Mouse (Mus musculus): Measurements from ENCODE around the gene Kdm6b. TPM values are rescaled to one million over a fixed set of nuclear protein-coding genes. Genes with fewer than 3 reads are reported as not detected.

Kdm6b gene
- 10 to 100 TPM; 48.3 to 52.2 TPM for total RNA-seq (2021)

- intact Hi-C loops (cut with DNase I) = loop anchor here (10.0 kb wide), 1 partner anchor 319 kb away; the partner anchor contains the start of gene Per1
- DNase-seq = no peak
Measured at GRCm38 (mm10) chr11:69413221-69414181, at the start of gene Kdm6b. Kdm6b (minus strand) TSS chr11:69413675.

GRCm38 (mm10) chr11:69461568-69461967 is 48.1 kb upstream of the Kdm6b start:
- intact Hi-C loops (cut with DNase I) = no loop called here
- DNase-seq = no peak

- intact Hi-C loops (cut with DNase I) = no loop called here
- no peak for DNase-seq
Measured at GRCm38 (mm10) chr11:69459883-69460282, 46.4 kb upstream of the Kdm6b start.

- DNase-seq = peak; percentile 46 to 58
- intact Hi-C loops (cut with DNase I) = no loop called here
Measured at GRCm38 (mm10) chr11:69457006-69457579, 43.6 kb upstream of the Kdm6b start.

- intact Hi-C loops (cut with DNase I) = loop anchor here (5.0 kb wide), 1 partner anchor 50 kb away; no protein-coding TSS in a partner anchor
- peak; percentile 70 to 73 for DNase-seq
Measured at GRCm38 (mm10) chr11:69452114-69452867, 38.8 kb upstream of the Kdm6b start.

- intact Hi-C loops (cut with DNase I) = no loop called here
- no peak for DNase-seq
Measured at GRCm38 (mm10) chr11:69447299-69447698, 33.8 kb upstream of the Kdm6b start.

GRCm38 (mm10) chr11:69443328-69443727 is 29.9 kb upstream of the Kdm6b start:
- peak; percentile 23 to 50 for DNase-seq
- intact Hi-C loops (cut with DNase I) = no loop called here

- DNase-seq = no peak
- intact Hi-C loops (cut with DNase I) = no loop called here
Measured at GRCm38 (mm10) chr11:69437291-69437690, 23.8 kb upstream of the Kdm6b start.

- intact Hi-C loops (cut with DNase I) = loop anchor here (2.0 kb wide), 1 partner anchor 80 kb away; no protein-coding TSS in a partner anchor
- no peak for DNase-seq
Measured at GRCm38 (mm10) chr11:69433189-69433588, 19.7 kb upstream of the Kdm6b start.

- DNase-seq = no peak
- intact Hi-C loops (cut with DNase I) = loop anchor here (1.0 to 2.0 kb wide), 3 partner anchors 31 to 163 kb away; no protein-coding TSS in a partner anchor
Measured at GRCm38 (mm10) chr11:69432640-69432982, 19.1 kb upstream of the Kdm6b start.

GRCm38 (mm10) chr11:69431829-69432639 is 18.6 kb upstream of the Kdm6b start:
- DNase-seq = peak; percentile 80 to 84
- intact Hi-C loops (cut with DNase I) = loop anchor here (1.0 to 2.0 kb wide), 3 partner anchors 31 to 163 kb away; no protein-coding TSS in a partner anchor

GRCm38 (mm10) chr11:69430631-69431030 is 17.2 kb upstream of the Kdm6b start:
- DNase-seq = no peak
- intact Hi-C loops (cut with DNase I) = no loop called here

GRCm38 (mm10) chr11:69429313-69429712 is 15.8 kb upstream of the Kdm6b start:
- DNase-seq = peak in 1 of 2 experiments; percentile 43
- intact Hi-C loops (cut with DNase I) = no loop called here

- intact Hi-C loops (cut with DNase I) = no loop called here
- peak in 1 of 2 experiments; percentile 43 for DNase-seq
Measured at GRCm38 (mm10) chr11:69428751-69429150, 15.3 kb upstream of the Kdm6b start.

GRCm38 (mm10) chr11:69426246-69426645 is 12.8 kb upstream of the Kdm6b start:
- intact Hi-C loops (cut with DNase I) = no loop called here
- DNase-seq = no peak

GRCm38 (mm10) chr11:69423885-69424284 is 10.4 kb upstream of the Kdm6b start:
- intact Hi-C loops (cut with DNase I) = no loop called here
- DNase-seq = no peak

GRCm38 (mm10) chr11:69422842-69423241 is 9.4 kb upstream of the Kdm6b start:
- intact Hi-C loops (cut with DNase I) = no loop called here
- no peak for DNase-seq

GRCm38 (mm10) chr11:69421131-69421977 is 7.9 kb upstream of the Kdm6b start:
- DNase-seq = no peak

GRCm38 (mm10) chr11:69420554-69421000 is 7.1 kb upstream of the Kdm6b start:
- intact Hi-C loops (cut with DNase I) = no loop called here

More at GRCm38 (mm10) chr11:69421131-69421977, 7.9 kb upstream of the Kdm6b start:
- intact Hi-C loops (cut with DNase I) = no loop called here

More at GRCm38 (mm10) chr11:69420554-69421000, 7.1 kb upstream of the Kdm6b start:
- no peak for DNase-seq
